Mouse (Mus musculus) gonadal fat pad, adult 2 months (tissue): ENCODE results near the gene 4933405L10Rik. TPM values are rescaled to one million over a fixed set of nuclear protein-coding genes. Genes with fewer than 3 reads are reported as not detected.

ENCODE experiments used
- DNase-seq: peaks from one replicate; pipeline ENCODE4 v3.0.0-alpha.2; 2012; ENCODE audit warnings: low read depth
- polyA plus RNA-seq: library from polyadenylated mRNA; depleted of rRNA; stranded (reverse); fragments of >200 nt; gene quantifications from 2 replicates; pipeline ENCODE4 v1.2.3, GENCODE M21; 2012; rRNA removed

Gene 4933405L10Rik
- polyA plus RNA-seq, 1 experiment, result not detected

GRCm38 (mm10) chr8:105754688-105755087 lies 47.2 kb downstream of the 4933405L10Rik start:
- no peak for DNase-seq

- DNase-seq, result no peak
Measured at GRCm38 (mm10) chr8:105757796-105758276, 50.4 kb downstream of the 4933405L10Rik start.

- no peak for DNase-seq
Measured at GRCm38 (mm10) chr8:105758277-105759108, 51.0 kb downstream of the 4933405L10Rik start, which contains the start of gene Gfod2. Gfod2 (minus strand) TSS chr8:105758664.

Other genes starting within 250 kb of the 4933405L10Rik start
- gene Tppp3, start 236.1 kb upstream of the 4933405L10Rik start, polyA plus RNA-seq, result 63.4 and 71.3 TPM in 2 replicates
- gene Zdhhc1, start 210.8 kb upstream of the 4933405L10Rik start, polyA plus RNA-seq, result 37.2 and 43.5 TPM in 2 replicates
- 1.4 and 1.8 TPM in 2 replicates for gene Hsd11b2, start 188.9 kb upstream of the 4933405L10Rik start, polyA plus RNA-seq
- gene Atp6v0d1, start 141.6 kb upstream of the 4933405L10Rik start, polyA plus RNA-seq, result 163 and 172 TPM in 2 replicates
- gene Ripor1, start 102.4 kb upstream of the 4933405L10Rik start, polyA plus RNA-seq, result 17.2 and 22.1 TPM in 2 replicates
- 12.2 and 19.0 TPM in 2 replicates for gene Ctcf, start 71.1 kb upstream of the 4933405L10Rik start, polyA plus RNA-seq
- gene Agrp, start 70.3 kb upstream of the 4933405L10Rik start, polyA plus RNA-seq, result 0.45 TPM in 1 of 2 replicates, not detected in the other
- gene Carmil2, start 21.4 kb upstream of the 4933405L10Rik start, polyA plus RNA-seq, result 0.60 and 0.81 TPM in 2 replicates
- 31.7 and 35.4 TPM in 2 replicates for gene Acd, start 6.6 kb upstream of the 4933405L10Rik start, polyA plus RNA-seq
- gene Pard6a, start 6.5 kb upstream of the 4933405L10Rik start, polyA plus RNA-seq, result 23.5 and 24.1 TPM in 2 replicates
- 5.8 and 8.4 TPM in 2 replicates for gene Enkd1, start 555 bp downstream of the 4933405L10Rik start, polyA plus RNA-seq
- gene Gfod2, start 51.0 kb downstream of the 4933405L10Rik start, polyA plus RNA-seq, result 5.3 and 6.7 TPM in 2 replicates
- 20.0 and 20.4 TPM in 2 replicates for gene Ranbp10, start 119.7 kb downstream of the 4933405L10Rik start, polyA plus RNA-seq
- gene Tsnaxip1, start 120.1 kb downstream of the 4933405L10Rik start, polyA plus RNA-seq, result 1.1 and 1.2 TPM in 2 replicates
- 18.9 and 23.0 TPM in 2 replicates for gene Cenpt, start 145.6 kb downstream of the 4933405L10Rik start, polyA plus RNA-seq
- gene Thap11, start 147.5 kb downstream of the 4933405L10Rik start, polyA plus RNA-seq, result 44.3 and 46.8 TPM in 2 replicates
- gene Nutf2, start 152.9 kb downstream of the 4933405L10Rik start, polyA plus RNA-seq, result 23.5 and 25.7 TPM in 2 replicates
- gene Edc4, start 173.2 kb downstream of the 4933405L10Rik start, polyA plus RNA-seq, result 54.3 and 63.5 TPM in 2 replicates
- gene Nrn1l, start 185.9 kb downstream of the 4933405L10Rik start, polyA plus RNA-seq, result 1.4 and 1.7 TPM in 2 replicates
- 47.8 and 51.9 TPM in 2 replicates for gene Pskh1, start 192.8 kb downstream of the 4933405L10Rik start, polyA plus RNA-seq
- gene Ctrl, start 226.2 kb downstream of the 4933405L10Rik start, polyA plus RNA-seq, result 1.5 and 7.4 TPM in 2 replicates
- gene Psmb10, start 230.8 kb downstream of the 4933405L10Rik start, polyA plus RNA-seq, result 69.8 and 91.4 TPM in 2 replicates
- 2.3 and 2.6 TPM in 2 replicates for gene Lcat, start 235.7 kb downstream of the 4933405L10Rik start, polyA plus RNA-seq